Mouse (Mus musculus) heart, postnatal 14 days (tissue): ENCODE measurements at regions not wholly inside any gene's neighbourhood (a gene's known extent, or its start where the extent isn't known, plus 50 kb on each side); places are given as distances from the start of the nearest gene placed in this dataset.

Source experiments
- DNase-seq, 2 experiments: peaks; one replicate each; pipeline ENCODE4 v3.0.0; 2021 to 2022
- intact Hi-C: fragments of 180-260 bp; cut with DNase I; formaldehyde crosslinking; loops from one replicate; pipeline ENCODE4 v1.15.1; 2025

GRCm38 (mm10) chr4:124113856-124114345 is 196.1 kb upstream of the 4930535I16Rik start:
- intact Hi-C loops = no loop called here
- no peak for DNase-seq

- intact Hi-C loops = no loop called here
- peak in 1 of 2 experiments; percentile 2 for DNase-seq
Measured at GRCm38 (mm10) chr4:124110705-124111104, 192.9 kb upstream of the 4930535I16Rik start.

GRCm38 (mm10) chr4:124109371-124109770 is 191.5 kb upstream of the 4930535I16Rik start:
- intact Hi-C loops = no loop called here
- no peak for DNase-seq

- intact Hi-C loops = no loop called here
- DNase-seq = peak in 1 of 2 experiments; percentile 6
Measured at GRCm38 (mm10) chr4:124102684-124103083, 184.9 kb upstream of the 4930535I16Rik start.

GRCm38 (mm10) chr4:124086801-124087200 is 169.0 kb upstream of the 4930535I16Rik start:
- intact Hi-C loops = no loop called here

GRCm38 (mm10) chr4:124086254-124086653 is 168.4 kb upstream of the 4930535I16Rik start:
- DNase-seq = no peak
- intact Hi-C loops = no loop called here

More at GRCm38 (mm10) chr4:124086801-124087200, 169.0 kb upstream of the 4930535I16Rik start:
- no peak for DNase-seq

- intact Hi-C loops = no loop called here
Measured at GRCm38 (mm10) chr4:124079603-124080002, 161.8 kb upstream of the 4930535I16Rik start.

GRCm38 (mm10) chr4:124075551-124075950 is 157.7 kb upstream of the 4930535I16Rik start:
- no peak for DNase-seq
- intact Hi-C loops = no loop called here

More at GRCm38 (mm10) chr4:124079603-124080002, 161.8 kb upstream of the 4930535I16Rik start:
- no peak for DNase-seq

GRCm38 (mm10) chr4:124073646-124074045 is 155.8 kb upstream of the 4930535I16Rik start:
- intact Hi-C loops = no loop called here
- DNase-seq = no peak

GRCm38 (mm10) chr4:124064601-124065000 is 146.8 kb upstream of the 4930535I16Rik start:
- intact Hi-C loops = no loop called here
- DNase-seq = no peak

GRCm38 (mm10) chr4:124063269-124064100 is 145.7 kb upstream of the 4930535I16Rik start:
- intact Hi-C loops = no loop called here
- no peak for DNase-seq

- no peak for DNase-seq
- intact Hi-C loops = no loop called here
Measured at GRCm38 (mm10) chr4:124057607-124058006, 139.8 kb upstream of the 4930535I16Rik start.

- no peak for DNase-seq
- intact Hi-C loops = no loop called here
Measured at GRCm38 (mm10) chr4:124054240-124054760, 136.5 kb upstream of the 4930535I16Rik start.

GRCm38 (mm10) chr4:124053340-124054038 is 135.7 kb upstream of the 4930535I16Rik start:
- intact Hi-C loops = no loop called here
- no peak for DNase-seq

- DNase-seq = no peak
- intact Hi-C loops = no loop called here
Measured at GRCm38 (mm10) chr4:124052387-124052786, 134.6 kb upstream of the 4930535I16Rik start.

- no peak for DNase-seq
- intact Hi-C loops = no loop called here
Measured at GRCm38 (mm10) chr4:124048348-124048831, 130.6 kb upstream of the 4930535I16Rik start.

- intact Hi-C loops = no loop called here
Measured at GRCm38 (mm10) chr4:124047898-124048297, 130.1 kb upstream of the 4930535I16Rik start.

GRCm38 (mm10) chr4:124036483-124036882 is 118.7 kb upstream of the 4930535I16Rik start:
- intact Hi-C loops = no loop called here
- DNase-seq = no peak

More at GRCm38 (mm10) chr4:124047898-124048297, 130.1 kb upstream of the 4930535I16Rik start:
- DNase-seq = no peak

GRCm38 (mm10) chr4:124035657-124036061 is 117.8 kb upstream of the 4930535I16Rik start:
- no peak for DNase-seq
- intact Hi-C loops = no loop called here

GRCm38 (mm10) chr4:124035192-124035591 is 117.4 kb upstream of the 4930535I16Rik start:
- peak in 1 of 2 experiments; percentile 37 for DNase-seq
- intact Hi-C loops = no loop called here

- intact Hi-C loops = no loop called here
- DNase-seq = no peak
Measured at GRCm38 (mm10) chr4:124028061-124028460, 110.2 kb upstream of the 4930535I16Rik start.
